Mouse (Mus musculus) myocyte (in vitro differentiated cells): ENCODE data around the gene Serac1. TPM values are rescaled to one million over a fixed set of nuclear protein-coding genes. Genes with fewer than 3 reads are reported as not detected.

ENCODE experiments used
- H3K27me3 ChIP-seq: one replicate; pipeline ENCODE4 v1.6.1; 2011; ENCODE audit not compliant: control insufficient read depth, insufficient read depth, insufficient read length
- H3K36me3 ChIP-seq: one replicate; pipeline ENCODE4 v1.6.1; 2011; ENCODE audit not compliant: control insufficient read depth, insufficient read depth
- H3K4me2 ChIP-seq: one replicate; pipeline ENCODE4 v1.6.1; 2011; ENCODE audit warnings: low read depth, control low read depth
- H3K4me3 ChIP-seq: one replicate; pipeline ENCODE4 v1.5.1; 2011; ENCODE audit warnings: mild to moderate bottlenecking, control low read depth, moderate library complexity
- H3K79me2 ChIP-seq: one replicate; pipeline ENCODE4 v1.6.1; 2011; ENCODE audit not compliant: control insufficient read depth, insufficient read depth
- H3ac ChIP-seq: one replicate; pipeline ENCODE4 v1.6.1; 2011; ENCODE audit not compliant: control insufficient read depth, insufficient read length
- CEBPB ChIP-seq: IDR thresholded peaks from 2 replicates; pipeline ENCODE4 v1.6.1; 2011; ENCODE audit warnings: mild to moderate bottlenecking, moderate library complexity; ENCODE audit not compliant: poor library complexity, insufficient read depth, severe bottlenecking
- E2F4 ChIP-seq: IDR thresholded peaks from one replicate; pipeline ENCODE4 v1.6.1; 2011; ENCODE audit warnings: mild to moderate bottlenecking, control low read depth, moderate library complexity; ENCODE audit not compliant: insufficient read depth
- MAX ChIP-seq: IDR thresholded peaks from one replicate; pipeline ENCODE4 v1.6.1; 2011; ENCODE audit warnings: low read depth, mild to moderate bottlenecking, control low read depth
- MYOD1 ChIP-seq, 3 experiments: IDR thresholded peaks; one replicate each; pipeline ENCODE4 v1.6.1; 2011; ENCODE audit warnings: control low read depth in 2 of 3, low read depth in 2 of 3, mild to moderate bottlenecking in 2 of 3, moderate library complexity in 1 of 3; ENCODE audit not compliant: insufficient read length in 2 of 3, control insufficient read depth in 1 of 3
- MYOG ChIP-seq, 3 experiments: IDR thresholded peaks; one replicate each; pipeline ENCODE4 v1.6.1; 2011; ENCODE audit warnings: control low read depth in 2 of 3, low read depth in 2 of 3, mild to moderate bottlenecking in 2 of 3; ENCODE audit not compliant: insufficient read length in 2 of 3, control insufficient read depth in 1 of 3, insufficient read depth in 1 of 3
- POLR2A ChIP-seq: IDR thresholded peaks from one replicate; pipeline ENCODE4 v1.6.1; 2011; ENCODE audit warnings: low read depth, mild to moderate bottlenecking, control low read depth, moderate library complexity; ENCODE audit not compliant: insufficient read length
- POLR2AphosphoS2 ChIP-seq: IDR thresholded peaks from one replicate; pipeline ENCODE4 v1.6.1; 2011; ENCODE audit warnings: low read depth, control low read depth; ENCODE audit not compliant: insufficient read length
- REST ChIP-seq: IDR thresholded peaks from one replicate; pipeline ENCODE4 v1.6.1; 2011; ENCODE audit warnings: mild to moderate bottlenecking, control low read depth, moderate library complexity; ENCODE audit not compliant: insufficient read depth, insufficient read length
- SRF ChIP-seq: IDR thresholded peaks from one replicate; pipeline ENCODE4 v1.6.1; 2011; ENCODE audit warnings: low read depth; ENCODE audit not compliant: control insufficient read depth, insufficient read length
- TCF12 ChIP-seq: IDR thresholded peaks from one replicate; pipeline ENCODE4 v1.6.1; 2011; ENCODE audit warnings: mild to moderate bottlenecking, control low read depth; ENCODE audit not compliant: poor library complexity, insufficient read depth, severe bottlenecking
- TCF3 ChIP-seq: IDR thresholded peaks from one replicate; pipeline ENCODE4 v1.6.1; 2011; ENCODE audit warnings: low read depth, control low read depth; ENCODE audit not compliant: insufficient read length
- USF1 ChIP-seq: IDR thresholded peaks from one replicate; pipeline ENCODE4 v1.6.1; 2011; ENCODE audit warnings: low read depth, mild to moderate bottlenecking, control low read depth, moderate library complexity
- polyA plus RNA-seq: library from polyadenylated mRNA; unstranded; fragments of >200 nt; fragmentation: generic; extraction: Trizol; gene quantifications from one replicate; pipeline ENCODE4 v1.2.1, GENCODE M21; 2012; ENCODE audit warnings: missing spikeins

Gene Serac1
- polyA plus RNA-seq, 1 experiment, result 3.5 TPM

DNA sequence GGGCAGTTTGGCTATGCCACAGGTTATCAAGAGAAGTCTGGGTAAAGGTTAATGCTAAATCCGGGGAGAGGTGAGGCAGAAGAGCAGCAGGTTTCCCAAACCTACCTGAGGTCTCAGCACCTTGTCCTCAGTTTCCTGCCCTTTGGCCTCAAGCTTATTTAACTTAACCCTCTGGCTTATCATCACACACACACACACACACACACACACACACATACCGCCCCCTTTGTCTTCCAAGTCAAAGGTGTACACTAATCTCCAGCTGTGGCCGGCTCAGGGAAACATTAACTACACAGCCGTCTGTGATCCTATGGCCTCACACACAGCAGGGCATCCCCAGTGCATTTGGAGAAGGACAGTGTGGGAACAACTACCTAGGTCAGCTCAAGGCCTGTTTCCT, 61.2 kb downstream of the Serac1 start:
- H3K4me3 ChIP-seq, result no peak overlapping the region
- no peak overlapping the region for H3ac ChIP-seq
- H3K79me2 ChIP-seq, result no peaks in the 10 kb centered on the region
- no peak overlapping the region for H3K4me2 ChIP-seq
- peaks cover 33% of the 10 kb centered on the region for H3K36me3 ChIP-seq
- H3K27me3 ChIP-seq, result no peaks in the 10 kb centered on the region
- no peak for TF ChIP-seq POLR2AphosphoS2
- no peak for TF ChIP-seq CEBPB
- no peak for TF ChIP-seq E2F4
- no peak for TF ChIP-seq SRF
- no peak for TF ChIP-seq POLR2A

DNA sequence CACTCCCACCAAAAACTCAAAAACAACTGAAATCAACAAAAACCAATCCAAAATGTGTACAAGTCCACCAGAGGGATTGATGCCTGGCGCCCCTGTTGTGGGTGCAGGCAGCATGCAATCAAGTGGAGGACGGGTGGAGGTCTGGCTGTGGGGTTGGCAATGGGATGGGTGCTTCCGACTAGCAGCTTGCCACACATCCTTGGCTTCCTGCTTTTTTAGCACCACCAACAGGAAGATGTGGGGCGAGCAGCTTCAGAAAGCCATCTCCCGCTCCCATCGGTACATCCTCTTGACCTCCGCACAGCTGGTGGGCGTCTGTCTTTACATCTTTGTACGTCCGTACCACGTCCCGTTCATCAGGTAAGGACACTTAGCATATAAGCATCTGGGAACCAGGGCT, 62.3 kb downstream of the Serac1 start:
- H3K27me3 ChIP-seq, result no peaks in the 10 kb centered on the region
- no peak for TF ChIP-seq POLR2A
- TF ChIP-seq MYOG (IDR thresholded peaks at IDR 0.05; ENCODE audit: control insufficient read depth in 1 of 3, insufficient read depth in 1 of 3, insufficient read length in 2 of 3, low read depth in 2 of 3), result no peak
- TF ChIP-seq USF1, result no peak
- TF ChIP-seq TCF12, result no peak
- TF ChIP-seq MAX, result no peak
- no peak for TF ChIP-seq TCF3
- no peak for TF ChIP-seq SRF
- no peak for TF ChIP-seq CEBPB
- TF ChIP-seq E2F4, result no peak
- TF ChIP-seq POLR2AphosphoS2, result no peak
- no peak for TF ChIP-seq REST
- no peak for TF ChIP-seq MYOD1 (IDR thresholded peaks at IDR 0.05; ENCODE audit: control insufficient read depth in 1 of 3, insufficient read length in 2 of 3, low read depth in 2 of 3)
- H3K4me2 ChIP-seq, result no peak overlapping the region
- no peaks in the 10 kb centered on the region for H3K79me2 ChIP-seq
- no peak overlapping the region for H3K4me3 ChIP-seq
- no peak overlapping the region for H3ac ChIP-seq
- peaks cover 31% of the 10 kb centered on the region for H3K36me3 ChIP-seq

DNA sequence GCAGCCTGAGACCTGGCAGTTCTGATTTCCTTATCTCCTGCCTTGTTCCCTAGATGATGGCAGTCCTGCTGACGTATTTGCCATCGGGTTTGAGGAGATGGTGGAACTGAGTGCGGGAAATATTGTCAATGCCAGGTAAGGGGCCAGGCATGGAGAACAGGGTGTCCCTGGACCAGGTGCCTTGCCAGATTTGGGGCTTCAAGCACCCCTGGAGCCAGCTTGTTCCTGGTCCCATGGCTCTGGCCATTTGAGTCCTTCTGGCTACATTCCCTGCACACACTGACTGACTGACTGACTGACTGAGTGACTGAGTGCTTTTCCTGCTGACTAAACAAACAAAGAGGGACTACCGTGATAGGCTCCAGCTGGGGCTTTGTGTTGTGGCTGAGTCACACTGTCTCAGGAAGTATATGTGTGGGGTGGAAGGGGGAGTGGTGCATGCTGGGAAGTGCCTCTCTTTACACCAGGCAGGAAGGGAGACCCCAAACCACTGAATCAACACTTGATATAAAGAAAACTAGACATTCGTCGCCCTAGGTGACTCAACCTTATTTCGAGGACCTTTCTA, 63.2 kb downstream of the Serac1 start:
- H3K27me3 ChIP-seq, result no peaks in the 10 kb centered on the region
- H3K36me3 ChIP-seq, result peaks cover 23% of the 10 kb centered on the region
- TF ChIP-seq TCF3, result no peak
- no peak for TF ChIP-seq REST
- TF ChIP-seq CEBPB, result no peak
- no peak for TF ChIP-seq MAX
- TF ChIP-seq MYOG (IDR thresholded peaks at IDR 0.05; ENCODE audit: control insufficient read depth in 1 of 3, insufficient read depth in 1 of 3, insufficient read length in 2 of 3, low read depth in 2 of 3), result no peak
- no peak for TF ChIP-seq E2F4
- TF ChIP-seq POLR2AphosphoS2, result no peak
- no peak for TF ChIP-seq TCF12
- no peak for TF ChIP-seq MYOD1 (IDR thresholded peaks at IDR 0.05; ENCODE audit: control insufficient read depth in 1 of 3, insufficient read length in 2 of 3, low read depth in 2 of 3)
- TF ChIP-seq USF1, result no peak
- no peak for TF ChIP-seq POLR2A
- no peak for TF ChIP-seq SRF
- H3ac ChIP-seq, result no peak overlapping the region
- H3K4me3 ChIP-seq, result no peak overlapping the region
- no peak overlapping the region for H3K4me2 ChIP-seq
- H3K79me2 ChIP-seq, result no peaks in the 10 kb centered on the region

DNA sequence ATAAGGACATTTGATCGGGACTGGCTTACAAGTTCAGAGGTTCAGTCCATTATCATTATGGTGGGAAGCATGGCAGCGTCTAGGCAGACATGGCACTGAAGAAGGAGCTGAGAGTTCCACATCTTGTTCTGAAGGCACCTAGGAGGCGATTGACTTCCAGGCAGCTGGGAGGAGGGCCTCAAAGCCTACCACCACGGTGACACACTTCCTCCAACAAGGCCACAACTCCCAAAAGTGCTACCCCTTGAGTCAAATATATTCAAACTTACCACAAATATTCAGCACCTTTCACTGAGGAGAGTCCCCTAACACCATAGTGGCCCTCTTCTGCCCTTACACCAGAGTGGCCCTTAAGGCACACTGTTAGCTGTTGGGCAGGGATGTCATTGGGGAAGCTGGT, 64.6 kb downstream of the Serac1 start:
- H3K4me2 ChIP-seq, result no peak overlapping the region
- H3K79me2 ChIP-seq, result no peaks in the 10 kb centered on the region
- no peak overlapping the region for H3ac ChIP-seq
- H3K36me3 ChIP-seq, result peaks cover 33% of the 10 kb centered on the region
- no peak overlapping the region for H3K4me3 ChIP-seq
- H3K27me3 ChIP-seq, result no peaks in the 10 kb centered on the region
- TF ChIP-seq MYOG (IDR thresholded peaks at IDR 0.05; ENCODE audit: control insufficient read depth in 1 of 3, insufficient read depth in 1 of 3, insufficient read length in 2 of 3, low read depth in 2 of 3), result no peak
- TF ChIP-seq TCF12, result no peak
- no peak for TF ChIP-seq USF1
- TF ChIP-seq POLR2AphosphoS2, result no peak
- TF ChIP-seq POLR2A, result no peak
- TF ChIP-seq MYOD1 (IDR thresholded peaks at IDR 0.05; ENCODE audit: control insufficient read depth in 1 of 3, insufficient read length in 2 of 3, low read depth in 2 of 3), result no peak
- TF ChIP-seq E2F4, result no peak
- no peak for TF ChIP-seq SRF
- TF ChIP-seq REST, result no peak
- no peak for TF ChIP-seq TCF3

DNA sequence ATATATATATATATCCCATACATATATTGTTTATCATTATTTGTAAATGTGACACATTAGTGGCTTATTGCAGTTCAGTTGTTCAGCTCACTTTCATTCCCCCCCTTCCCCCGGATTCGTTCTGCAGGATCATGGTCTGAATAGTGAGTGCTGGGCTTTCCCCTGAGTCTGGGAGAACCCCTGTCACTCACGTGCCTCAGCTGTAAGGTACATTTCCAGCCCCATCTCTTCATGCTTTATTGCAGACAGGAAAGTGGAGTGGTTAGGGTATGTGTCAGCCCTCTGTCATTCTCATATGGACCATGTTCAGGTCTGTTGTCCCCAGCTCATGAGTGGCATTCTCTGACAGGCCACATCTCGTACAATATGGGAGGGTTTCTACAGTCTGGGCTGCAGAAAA, 66.5 kb downstream of the Serac1 start:
- Histone ChIP-seq H3K27me3 (no peaks in the 10 kb centered on the region), H3K4me3 (no peak overlapping the region), H3K36me3 (peaks cover 49% of the 10 kb centered on the region), H3K4me2 (no peak overlapping the region), H3K79me2 (no peaks in the 10 kb centered on the region), H3ac (no peak overlapping the region)
- TF ChIP-seq MAX (no peak), CEBPB (no peak), TCF3 (no peak), SRF (no peak), USF1 (no peak), REST (no peak), POLR2AphosphoS2 (no peak), MYOG (IDR thresholded peaks at IDR 0.05; ENCODE audit: control insufficient read depth in 1 of 3, insufficient read depth in 1 of 3, insufficient read length in 2 of 3, low read depth in 2 of 3) (no peak), MYOD1 (IDR thresholded peaks at IDR 0.05; ENCODE audit: control insufficient read depth in 1 of 3, insufficient read length in 2 of 3, low read depth in 2 of 3) (no peak), POLR2A (no peak), E2F4 (no peak), TCF12 (no peak)
